Mouse (Mus musculus) heart, postnatal 4 days (tissue): ENCODE data around the gene Ficd. TPM values are rescaled to one million over a fixed set of nuclear protein-coding genes. Genes with fewer than 3 reads are reported as not detected.
"Not testable (repeated sequence)": the region's sequence is repeated elsewhere in the genome, so short reads cannot be mapped to it uniquely, and the experiment has no call there.

Source experiments
- DNase-seq: peaks from one replicate; pipeline ENCODE4 v3.0.0; 2021
- total RNA-seq, 2 experiments: library from RNA; stranded (reverse); gene quantifications; 2 replicates each; pipeline ENCODE4 v1.2.3; 2021

The Ficd gene
- total RNA-seq, 2 experiments from 2014 or later = 3.9 to 4.4 TPM

- no peak for DNase-seq
These were observed 40.0 kb downstream of the Ficd start for GRCm38 (mm10) chr5:113775585-113775984.

DNA sequence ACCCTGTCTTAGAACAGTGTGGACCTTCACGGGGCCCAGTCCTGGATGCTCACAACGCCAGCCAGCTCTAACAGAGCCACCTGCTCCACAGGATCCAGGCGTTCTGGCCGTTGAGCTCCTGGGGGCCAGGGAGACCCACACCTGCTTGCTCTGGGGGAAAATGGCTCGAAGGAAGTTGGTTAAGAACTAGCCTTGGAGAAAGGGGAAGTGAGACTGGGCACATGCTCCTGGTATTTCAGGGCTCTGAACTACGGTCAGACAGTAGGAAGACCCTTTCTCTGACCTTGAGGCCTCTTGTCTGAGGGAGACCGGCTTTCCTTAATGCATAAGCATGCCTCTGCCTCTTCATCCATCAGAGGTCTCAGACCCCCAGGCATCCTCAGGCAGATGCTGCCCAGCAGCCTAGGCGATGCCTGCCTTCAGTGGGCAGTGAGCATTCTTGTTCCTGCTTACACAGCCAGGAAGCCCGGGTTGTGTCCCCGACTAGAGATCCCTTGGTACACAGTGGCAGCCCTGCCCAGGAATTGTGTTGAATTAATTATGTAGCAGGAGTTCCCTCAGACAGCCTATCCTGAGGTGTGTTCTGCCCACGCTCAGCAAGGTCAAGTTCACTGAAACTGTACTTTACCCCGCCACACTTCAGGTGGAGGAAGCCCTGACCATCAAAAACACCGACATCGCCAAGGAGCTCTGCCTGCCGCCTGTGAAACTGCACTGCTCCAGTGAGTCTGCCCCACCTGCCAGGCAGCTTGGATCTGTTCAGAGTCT is 40.7 kb downstream of the Ficd start:
- DNase-seq = no peak

DNA sequence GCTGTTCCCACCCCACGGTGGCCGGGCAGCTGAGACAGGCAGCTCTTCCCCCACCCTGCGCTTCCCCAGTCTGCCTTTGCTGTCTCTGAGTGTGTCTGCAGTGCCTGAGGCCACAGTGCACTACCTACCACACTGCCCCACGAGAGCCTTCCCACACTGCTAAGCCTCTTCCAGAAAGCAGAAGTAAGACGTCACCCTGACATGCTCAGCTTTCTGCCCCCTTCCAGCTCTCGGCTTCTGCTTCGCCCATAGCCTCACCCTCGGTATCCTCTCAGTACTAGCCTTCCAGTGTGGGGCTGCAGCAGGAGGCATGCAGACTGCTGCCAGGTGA is 41.3 kb downstream of the Ficd start:
- no peak for DNase-seq

- DNase-seq = not testable (repeated sequence)
These were observed 42.1 kb downstream of the Ficd start for GRCm38 (mm10) chr5:113777728-113778127.

GRCm38 (mm10) chr5:113779569-113779968 is 44.0 kb downstream of the Ficd start:
- DNase-seq = no peak

- DNase-seq = no peak
These were observed 44.6 kb downstream of the Ficd start for GRCm38 (mm10) chr5:113780082-113780752.

- no peak for DNase-seq
These were observed 45.2 kb downstream of the Ficd start for GRCm38 (mm10) chr5:113780763-113781162.

- no peak for DNase-seq
These were observed 45.7 kb downstream of the Ficd start for GRCm38 (mm10) chr5:113781254-113781653.

DNA sequence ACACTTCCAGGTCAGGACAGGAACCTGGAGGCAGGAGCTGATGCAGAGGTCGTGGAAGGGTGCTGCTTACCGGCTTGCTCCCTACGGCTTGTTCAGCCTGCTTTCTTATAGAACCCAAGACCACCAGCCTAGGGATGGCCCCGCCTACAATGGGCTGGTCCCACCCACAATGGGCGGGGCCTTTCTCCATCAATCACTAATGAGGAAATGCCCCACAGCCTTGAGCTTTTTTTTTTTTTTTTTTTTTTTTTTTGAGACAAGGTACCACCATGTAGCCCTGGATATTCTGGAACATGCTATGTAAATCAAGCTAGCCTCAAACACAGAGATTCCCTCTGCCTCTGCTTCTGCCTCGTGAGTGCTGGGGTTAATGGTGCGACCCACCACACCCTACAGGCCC is 46.3 kb downstream of the Ficd start:
- no peak for DNase-seq

GRCm38 (mm10) chr5:113782624-113783023 is 47.0 kb downstream of the Ficd start:
- no peak for DNase-seq

- peak; percentile 67 for DNase-seq
These were observed 48.0 kb downstream of the Ficd start for GRCm38 (mm10) chr5:113783581-113784001.

- peak; percentile 48 for DNase-seq
These were observed 48.5 kb downstream of the Ficd start for GRCm38 (mm10) chr5:113784104-113784503.

GRCm38 (mm10) chr5:113786985-113787384 is 51.4 kb downstream of the Ficd start:
- DNase-seq = no peak

- DNase-seq = no peak
These were observed 53.0 kb downstream of the Ficd start for GRCm38 (mm10) chr5:113788645-113789044.

DNA sequence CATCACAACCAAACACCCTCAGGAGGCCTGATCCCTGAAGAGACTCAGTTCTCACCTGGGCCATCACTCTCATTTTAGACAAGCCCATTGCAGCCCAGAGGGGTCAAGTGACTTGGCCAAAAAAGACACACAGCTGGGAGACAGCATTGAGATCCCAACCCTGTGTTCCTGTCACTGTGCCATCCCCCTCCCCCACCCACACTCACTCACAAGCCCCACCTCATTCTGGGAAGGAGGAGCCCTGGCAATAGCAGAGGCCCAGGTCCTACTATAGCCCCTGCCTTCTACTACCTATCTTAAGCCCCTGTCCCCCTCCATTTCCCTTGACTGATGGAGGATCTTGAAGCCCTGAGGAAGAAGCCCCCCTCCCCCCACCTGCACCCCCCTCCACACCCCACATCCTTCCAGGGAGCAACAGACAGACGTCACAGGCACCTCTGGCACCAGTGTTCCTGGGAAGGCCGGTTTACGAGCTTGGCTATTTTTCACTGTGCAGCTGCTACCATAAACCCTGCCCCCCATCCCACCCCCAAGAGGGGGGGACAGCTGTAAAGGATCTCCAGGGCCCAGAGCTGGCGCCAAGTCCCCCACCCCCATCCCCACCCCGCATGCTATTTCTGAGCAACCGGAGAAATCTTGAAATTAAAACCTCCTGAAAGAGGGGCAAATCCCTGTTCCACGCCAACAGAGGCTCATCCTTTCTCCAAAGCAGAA is 53.6 kb downstream of the Ficd start:
- peak; percentile 51 for DNase-seq

Other genes with a start within 250 kb of the Ficd start
- 1 to 10 TPM; 1.1 to 1.3 TPM for gene Wscd2, start 245.5 kb upstream of the Ficd start, total RNA-seq
- gene Cmklr1, start 85.4 kb upstream of the Ficd start, total RNA-seq = 10 to 100 TPM; 12.6 to 14.6 TPM
- gene 1700069L16Rik, start 11.0 kb upstream of the Ficd start, total RNA-seq = not detected
- 10 to 100 TPM; 30.4 to 30.7 TPM for gene Sart3, start 36.7 kb downstream of the Ficd start, total RNA-seq
- gene Iscu, start 36.9 kb downstream of the Ficd start, total RNA-seq = 100 to 1,000 TPM; 102 to 104 TPM
- gene Tmem119, start 64.7 kb downstream of the Ficd start, total RNA-seq = 10 to 100 TPM; 11.7 to 13.7 TPM
- gene Selplg, start 96.8 kb downstream of the Ficd start, total RNA-seq = 1 to 10 TPM; 1.3 to 2.1 TPM
- 100 to 1,000 TPM in 1 of 2 experiments, 10 to 100 TPM in 1; 92.4 to 108 TPM for gene Coro1c, start 173.0 kb downstream of the Ficd start, total RNA-seq